Mouse (Mus musculus) gastrocnemius, adult 2 months (tissue): Measurements from ENCODE around the gene Taf9b. TPM values are rescaled to one million over a fixed set of nuclear protein-coding genes. Genes with fewer than 3 reads are reported as not detected.
"Not testable (repeated sequence)": the region's sequence is repeated elsewhere in the genome, so short reads cannot be mapped to it uniquely, and the experiment has no call there.

Experiments used
- DNase-seq: peaks from one replicate; pipeline ENCODE4 v3.0.0; 2022
- H3K27ac ChIP-seq: fragments of 200-600 bp; 2 replicates; pipeline ENCODE4 v1.8.1; 2022; ENCODE audit warnings: mild to moderate bottlenecking
- H3K4me3 ChIP-seq: fragments of 200-600 bp; 2 replicates; pipeline ENCODE4 v1.8.1; 2022; ENCODE audit warnings: mild to moderate bottlenecking, moderate library complexity
- CTCF ChIP-seq: fragments of 200-600 bp; IDR thresholded peaks from 2 replicates; pipeline ENCODE4 v1.8.1; 2022; ENCODE audit warnings: antibody characterized with exemption, mild to moderate bottlenecking, moderate library complexity
- intact Hi-C: fragments of 180-260 bp; cut with DNase I; formaldehyde crosslinking; loops from one replicate; pipeline ENCODE4 v1.15.1; 2025
- long read RNA-seq, 2 experiments: library from polyadenylated mRNA; stranded (forward); transcript quantifications; one replicate each; pipeline ENCODE4 v2.0.0; 2021
- total RNA-seq, 2 experiments: library from RNA; stranded (reverse); gene quantifications; 2 replicates each; pipeline ENCODE4 v1.2.3; 2021

The Taf9b gene
- total RNA-seq, result 1 to 10 TPM; 8.2 to 8.4 TPM
- long read RNA-seq, experiment 1, transcript Taf9b-201 (7 exons, 2,633 nt), result major isoform, 15 of 15 reads
- long read RNA-seq, experiment 1, partial matches to known transcripts, result 0 of 15 reads
- long read RNA-seq, experiment 1, other reads (novel, unspliced or antisense), result 0 of 15 reads
- long read RNA-seq, experiment 2, transcript Taf9b-201 (7 exons, 2,633 nt), result major isoform, 9 of 12 reads
- long read RNA-seq, experiment 2, partial matches to known transcripts, result 1 of 12 reads
- long read RNA-seq, experiment 2, other reads (novel, unspliced or antisense), result 2 of 12 reads

DNA sequence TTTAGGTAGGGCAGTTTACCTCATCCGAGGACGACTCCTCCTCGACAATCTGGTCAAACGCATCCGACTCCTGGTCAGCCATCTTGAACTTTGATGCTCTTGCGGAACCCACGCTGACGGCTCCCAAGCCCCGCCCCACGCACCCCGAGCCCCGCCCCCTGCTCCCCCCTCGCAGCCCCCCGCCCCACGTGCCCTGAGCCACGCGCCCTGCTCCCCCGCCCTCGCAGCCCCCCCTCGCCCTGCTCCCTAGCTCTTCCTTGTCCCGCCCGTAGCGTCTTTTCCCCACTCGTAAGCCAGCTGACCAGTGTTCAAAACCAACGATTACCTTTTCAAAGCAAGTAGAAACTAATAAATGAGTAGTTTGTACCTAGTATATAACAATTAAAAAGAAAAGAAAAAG is at the start of gene Taf9b:
Taf9b (minus strand) TSS at position 101 of the 400 bp plus-strand sequence.
- intact Hi-C loops, result no loop called here

DNA sequence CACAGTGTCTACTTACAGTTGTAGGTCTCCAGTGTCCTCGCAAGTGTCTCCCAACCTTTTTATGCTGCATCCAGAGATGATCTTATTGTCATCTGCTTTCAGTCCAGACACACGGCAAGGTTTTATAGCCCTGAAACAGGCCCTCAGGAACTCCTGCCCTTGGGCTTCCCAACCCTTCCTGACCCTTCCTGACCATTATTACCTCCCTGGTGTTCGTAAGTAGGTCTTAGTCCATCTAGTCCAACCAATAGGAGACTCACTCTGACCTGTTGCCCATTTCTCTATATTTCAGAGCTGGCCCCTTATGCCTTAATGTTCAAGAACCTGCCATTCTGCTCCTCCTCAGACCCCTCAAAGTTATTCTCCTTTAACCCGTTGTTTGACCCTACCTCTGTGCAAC is 34.3 kb upstream of the Taf9b start, which contains the start of gene Fnd3c2:
Fnd3c2 (minus strand) TSS at position 101 of the 400 bp plus-strand sequence.
- DNase-seq, result no peak
- H3K4me3 ChIP-seq, result no peak within 1 kb of the TSS
- H3K27ac ChIP-seq, result no peak within 1 kb of the TSS
- intact Hi-C loops, result no loop called here
- no peak for TF ChIP-seq CTCF

More for the DNA sequence above, at the start of gene Taf9b:
- Histone ChIP-seq H3K27ac (peak within 1 kb of the TSS; percentile 87; the same call in 1 of the 2 replicates), H3K4me3 (peak within 1 kb of the TSS; percentile 72)
- no peak for TF ChIP-seq CTCF
- DNase-seq, result no peak

DNA sequence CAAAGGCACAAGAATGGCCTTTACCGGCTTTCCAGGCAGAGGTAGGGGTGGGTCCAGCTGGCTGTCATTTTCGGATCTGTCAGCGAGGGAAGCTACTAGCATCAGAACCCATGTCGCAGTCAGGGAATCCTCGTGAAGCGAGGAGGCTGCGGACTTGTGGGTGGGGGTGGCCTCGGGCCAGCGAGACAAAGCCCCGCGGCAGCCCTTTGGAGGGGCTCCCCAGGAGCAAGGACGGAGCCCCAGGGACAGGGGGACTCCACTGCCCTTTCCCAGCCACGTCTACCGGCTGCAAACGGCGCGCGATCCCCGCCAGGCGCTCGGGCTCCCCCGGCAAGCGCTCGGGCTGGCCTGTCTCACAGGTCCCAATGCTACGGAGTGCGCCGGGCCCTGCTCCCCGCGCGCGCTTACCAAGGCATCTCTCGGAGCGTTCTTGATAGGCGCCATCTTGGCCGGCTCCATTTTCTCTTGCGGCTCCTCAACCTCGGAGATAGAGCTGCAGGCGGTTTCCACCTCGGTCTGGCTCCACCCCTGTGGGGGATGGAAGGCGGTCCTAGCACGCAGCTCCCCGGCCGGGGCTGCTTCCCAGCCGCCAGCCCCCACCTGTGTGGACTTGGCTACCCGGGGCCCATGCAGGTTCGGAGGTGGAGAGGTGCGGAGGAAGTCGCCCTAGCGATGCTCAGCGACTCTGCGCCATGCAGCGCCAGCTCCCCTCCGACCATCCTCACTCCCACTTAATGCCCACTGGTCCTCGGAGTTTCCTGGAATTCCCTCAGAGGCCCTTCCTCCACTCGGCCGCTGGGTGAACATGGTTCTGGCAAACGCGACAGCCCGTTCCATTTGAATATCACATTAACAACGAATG is 1.6 kb downstream of the Taf9b start:
- intact Hi-C loops, result no loop called here
- DNase-seq, result peak; percentile 76
- H3K27ac ChIP-seq, result peak overlapping the region; percentile 87
- TF ChIP-seq CTCF, result no peak
- H3K4me3 ChIP-seq, result peak overlapping the region; percentile 72

DNA sequence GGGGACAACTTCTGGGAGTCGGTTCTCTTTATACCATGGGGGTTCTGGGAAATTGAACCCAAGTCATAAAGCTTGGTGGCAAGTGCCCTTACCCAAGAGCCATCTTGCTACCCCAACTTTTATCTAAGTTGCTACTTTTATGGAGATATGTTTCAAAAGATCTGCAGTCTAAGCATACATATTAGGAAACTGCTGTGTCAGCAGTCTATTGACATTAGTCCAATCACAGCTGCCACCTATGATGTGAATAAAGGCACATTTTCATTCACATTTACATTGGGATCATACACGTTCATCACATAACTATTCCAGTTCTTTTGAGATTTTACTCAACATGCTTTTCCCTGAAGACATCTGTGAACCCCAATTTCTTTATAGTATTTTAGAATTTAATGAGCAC is 11.9 kb downstream of the Taf9b start:
- DNase-seq, result no peak

DNA sequence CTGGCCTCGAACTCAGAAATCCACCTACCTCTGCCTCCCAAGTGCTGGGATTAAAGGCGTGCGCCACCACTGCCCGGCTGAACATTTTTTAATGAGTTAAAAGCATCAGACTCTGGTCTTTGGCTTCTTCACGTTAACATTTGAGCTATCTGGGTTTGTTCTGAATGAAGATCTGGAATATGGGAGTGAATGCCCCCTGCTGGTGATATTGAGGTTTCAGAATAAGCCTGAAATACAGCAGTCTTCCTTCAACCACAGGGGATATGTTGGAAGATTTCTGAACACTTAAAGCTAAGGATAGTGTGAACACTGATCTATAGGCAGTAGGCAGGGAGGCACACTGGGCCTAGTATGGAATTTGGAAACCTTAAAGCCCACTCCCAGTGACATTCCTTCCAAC is 22.1 kb downstream of the Taf9b start:
- intact Hi-C loops, result no loop called here
- Histone ChIP-seq H3K4me3 (no peak overlapping the region), H3K27ac (no peak overlapping the region)
- TF ChIP-seq CTCF, result peak; percentile 40
- no peak for DNase-seq

More for the DNA sequence above, 11.9 kb downstream of the Taf9b start:
- TF ChIP-seq CTCF, result no peak
- Histone ChIP-seq H3K4me3 (no peak overlapping the region), H3K27ac (no peak overlapping the region)
- intact Hi-C loops, result no loop called here

DNA sequence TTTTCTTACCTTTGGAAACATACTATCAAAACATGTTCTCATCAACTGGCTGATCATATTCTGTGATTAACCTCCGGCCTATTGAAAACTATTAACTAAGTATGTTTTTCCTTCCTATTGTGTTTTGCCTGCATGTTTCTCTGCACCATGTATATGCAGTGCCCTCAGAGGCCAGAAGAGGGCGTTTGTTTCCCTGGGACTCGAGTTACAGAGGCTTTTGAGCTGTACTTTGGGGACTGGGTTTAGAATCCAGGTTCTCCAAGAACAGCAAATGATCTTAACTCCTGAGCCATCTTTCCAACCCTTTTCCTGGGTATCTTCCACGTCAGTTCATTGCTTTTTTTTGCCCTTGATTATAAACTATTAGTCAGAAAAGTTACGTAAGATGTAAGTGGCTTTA is 23.6 kb downstream of the Taf9b start:
- H3K27ac ChIP-seq, result peak overlapping the region; percentile 35; the same call in 1 of the 2 replicates
- intact Hi-C loops, result no loop called here
- TF ChIP-seq CTCF, result peak; percentile 51
- no peak overlapping the region; the same call in 1 of the 2 replicates for H3K4me3 ChIP-seq
- no peak for DNase-seq

DNA sequence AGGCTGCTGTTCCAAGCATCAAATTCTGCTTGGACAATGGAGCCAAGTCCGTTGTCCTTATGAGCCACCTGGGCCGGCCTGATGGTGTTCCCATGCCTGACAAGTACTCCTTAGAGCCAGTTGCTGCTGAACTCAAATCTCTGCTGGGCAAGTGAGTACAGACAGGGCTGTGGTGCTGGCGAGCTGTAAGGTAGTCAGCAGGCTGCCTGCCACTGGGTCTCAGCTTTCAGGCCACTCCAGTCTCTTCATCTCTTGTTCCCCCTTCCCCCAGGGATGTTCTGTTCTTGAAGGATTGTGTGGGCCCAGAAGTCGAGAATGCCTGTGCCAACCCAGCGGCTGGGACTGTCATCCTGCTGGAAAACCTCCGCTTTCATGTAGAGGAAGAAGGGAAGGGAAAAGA is 26.6 kb downstream of the Taf9b start:
- DNase-seq, result peak; percentile 66
- intact Hi-C loops, result not testable (repeated sequence)
- H3K4me3 ChIP-seq, result peak overlapping the region; percentile 56

DNA sequence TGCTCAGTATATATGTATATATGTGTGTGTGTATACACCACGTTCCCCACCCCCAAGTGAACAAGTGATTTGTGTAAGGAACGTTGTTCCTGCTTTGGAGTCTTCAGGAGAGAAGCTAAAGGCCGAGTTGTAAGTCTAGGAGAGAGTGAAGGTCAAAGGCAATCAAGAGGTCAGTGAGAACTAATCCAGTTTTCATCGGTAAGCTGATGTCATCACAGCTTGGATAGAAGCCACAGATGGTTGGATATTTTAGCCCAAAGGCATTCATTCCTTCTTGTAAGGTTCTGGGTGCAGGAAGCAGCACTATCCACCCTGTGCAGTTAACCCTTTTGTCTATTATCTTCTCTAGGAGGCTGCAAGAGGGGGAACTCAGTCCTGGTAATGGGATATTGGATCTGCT is 30.9 kb downstream of the Taf9b start:
- Histone ChIP-seq H3K4me3 (peak overlapping the region; percentile 80), H3K27ac (peak overlapping the region; percentile 91)
- no peak for DNase-seq
- no peak for TF ChIP-seq CTCF
- intact Hi-C loops, result no loop called here

More for the DNA sequence above, 26.6 kb downstream of the Taf9b start:
- H3K27ac ChIP-seq, result peak overlapping the region; percentile 79

DNA sequence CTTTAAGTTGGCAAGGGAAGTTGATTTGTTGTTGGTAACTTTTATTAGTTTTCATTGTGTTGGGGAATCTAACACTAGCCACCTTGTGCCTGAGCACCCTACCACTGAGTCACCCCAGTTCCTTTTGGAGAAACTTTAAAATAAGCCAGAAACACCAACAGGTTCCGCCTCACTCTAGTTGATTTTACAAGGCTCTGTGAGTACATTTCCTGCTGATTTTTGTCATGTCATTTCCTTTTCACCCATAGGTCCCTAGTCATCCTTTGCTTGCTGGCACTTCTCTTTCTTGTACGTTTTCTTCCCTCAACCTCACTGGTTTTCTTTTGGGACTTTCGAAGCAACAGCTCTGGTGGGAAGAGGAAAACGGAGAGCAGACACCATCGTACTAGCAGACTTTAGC is 31.6 kb downstream of the Taf9b start:
- H3K27ac ChIP-seq, result peak overlapping the region; percentile 91
- no peak for TF ChIP-seq CTCF
- no peak for DNase-seq
- intact Hi-C loops, result loop anchor here (5.0 to 10.0 kb wide), 2 partner anchors 162 to 1115 kb away; partner anchors contain the start of genes Atp7a and Pbdc1
- H3K4me3 ChIP-seq, result peak overlapping the region; percentile 80

DNA sequence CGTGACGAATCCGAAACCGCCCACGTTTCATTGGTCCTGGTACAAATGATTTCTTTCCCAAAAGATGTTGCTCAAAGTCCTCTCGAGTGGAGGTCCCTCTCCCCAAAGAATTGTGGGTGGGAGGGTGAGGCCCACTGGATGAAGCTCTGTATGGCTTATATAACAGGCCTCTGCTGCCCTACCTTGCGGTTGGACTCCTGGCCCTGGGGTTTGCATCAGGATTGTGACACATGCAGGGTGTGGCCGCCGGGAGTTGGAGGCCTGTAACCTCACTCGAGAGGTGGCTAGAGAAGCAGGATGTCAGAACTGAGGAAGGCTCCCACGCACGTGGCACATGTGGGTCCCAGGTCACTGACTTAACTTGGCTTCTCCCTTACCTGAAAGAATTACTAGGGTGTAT is 33.2 kb downstream of the Taf9b start:
- DNase-seq, result peak; percentile 68
- intact Hi-C loops, result loop anchor here (5.0 to 10.0 kb wide), 2 partner anchors 160 to 1113 kb away; partner anchors contain the start of genes Atp7a and Pbdc1
- no peak for TF ChIP-seq CTCF
- Histone ChIP-seq H3K27ac (peak overlapping the region; percentile 91), H3K4me3 (peak overlapping the region; percentile 80)

DNA sequence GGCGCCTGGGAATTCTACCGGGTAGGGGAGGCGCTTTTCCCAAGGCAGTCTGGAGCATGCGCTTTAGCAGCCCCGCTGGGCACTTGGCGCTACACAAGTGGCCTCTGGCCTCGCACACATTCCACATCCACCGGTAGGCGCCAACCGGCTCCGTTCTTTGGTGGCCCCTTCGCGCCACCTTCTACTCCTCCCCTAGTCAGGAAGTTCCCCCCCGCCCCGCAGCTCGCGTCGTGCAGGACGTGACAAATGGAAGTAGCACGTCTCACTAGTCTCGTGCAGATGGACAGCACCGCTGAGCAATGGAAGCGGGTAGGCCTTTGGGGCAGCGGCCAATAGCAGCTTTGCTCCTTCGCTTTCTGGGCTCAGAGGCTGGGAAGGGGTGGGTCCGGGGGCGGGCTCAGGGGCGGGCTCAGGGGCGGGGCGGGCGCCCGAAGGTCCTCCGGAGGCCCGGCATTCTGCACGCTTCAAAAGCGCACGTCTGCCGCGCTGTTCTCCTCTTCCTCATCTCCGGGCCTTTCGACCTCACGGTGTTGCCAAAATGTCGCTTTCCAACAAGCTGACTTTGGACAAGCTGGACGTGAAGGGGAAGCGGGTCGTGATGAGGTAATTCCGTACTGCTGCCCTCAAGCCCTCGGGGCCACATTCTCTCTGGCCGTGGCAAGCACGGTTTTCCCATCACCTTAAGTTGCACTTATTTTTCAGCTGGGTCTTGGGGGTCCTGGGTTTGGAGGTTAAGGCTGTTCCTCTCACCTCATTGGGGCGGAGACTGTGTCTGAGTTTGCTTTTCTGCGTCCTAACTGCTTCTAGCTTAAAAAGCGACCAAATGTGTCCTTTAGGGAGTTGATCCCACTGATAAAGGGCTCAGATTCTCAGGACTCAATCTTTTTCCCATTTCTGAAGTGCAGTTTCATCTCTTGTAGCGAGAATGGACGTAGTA is 34.0 kb downstream of the Taf9b start, which contains the start of gene Pgk1:
Pgk1 (plus strand) TSS at position 388 of the 937 bp plus-strand sequence.
- intact Hi-C loops, result loop anchor here (5.0 to 10.0 kb wide), 2 partner anchors 160 to 1112 kb away; partner anchors contain the start of genes Atp7a and Pbdc1
- Histone ChIP-seq H3K4me3 (peak within 1 kb of the TSS; percentile 80), H3K27ac (peak within 1 kb of the TSS; percentile 91)
- no peak for TF ChIP-seq CTCF
- peak; percentile 96 for DNase-seq

DNA sequence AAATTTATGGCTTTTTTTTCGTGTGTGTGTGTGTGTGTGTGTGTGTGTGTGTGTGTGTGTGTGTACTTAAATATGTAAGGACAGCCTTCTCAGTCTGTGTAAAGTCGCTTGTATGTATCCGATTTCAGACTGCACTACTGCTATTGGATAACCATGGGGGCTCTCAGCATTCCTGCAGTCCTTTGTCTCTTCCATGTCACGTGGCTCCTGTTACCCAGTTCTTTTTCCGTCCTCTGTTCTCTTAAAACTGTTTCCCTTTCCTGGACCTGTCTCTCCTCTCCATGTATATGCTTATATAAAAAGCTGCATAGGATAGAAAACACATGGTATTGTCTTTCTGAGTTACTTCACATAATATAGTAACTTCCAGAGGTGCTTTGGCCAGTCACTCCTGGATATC is 35.3 kb downstream of the Taf9b start:
- H3K27ac ChIP-seq, result peak overlapping the region; percentile 82
- no peak overlapping the region; the same call in 1 of the 2 replicates for H3K4me3 ChIP-seq
- DNase-seq, result no peak
- intact Hi-C loops, result loop anchor here (5.0 to 10.0 kb wide), 2 partner anchors 158 to 1111 kb away; partner anchors contain the start of genes Atp7a and Pbdc1
- no peak for TF ChIP-seq CTCF
